Mouse (Mus musculus): ENCODE data around the gene Fanci.

Fanci gene

GRCm38 (mm10) chr7:79387991-79388390 is 3.7 kb upstream of the Fanci start:
- DNase-seq (ENCODE audit: low spot score): no peak

- DNase-seq (ENCODE audit: low spot score): no peak
Observed at GRCm38 (mm10) chr7:79388671-79389206, 3.0 kb upstream of the Fanci start.

GRCm38 (mm10) chr7:79390141-79390708 is 1.5 kb upstream of the Fanci start:
- no peak for DNase-seq (ENCODE audit: low spot score)

GRCm38 (mm10) chr7:79391471-79391870 is 258 bp upstream of the Fanci start:
- no peak for DNase-seq (ENCODE audit: low spot score)

DNA sequence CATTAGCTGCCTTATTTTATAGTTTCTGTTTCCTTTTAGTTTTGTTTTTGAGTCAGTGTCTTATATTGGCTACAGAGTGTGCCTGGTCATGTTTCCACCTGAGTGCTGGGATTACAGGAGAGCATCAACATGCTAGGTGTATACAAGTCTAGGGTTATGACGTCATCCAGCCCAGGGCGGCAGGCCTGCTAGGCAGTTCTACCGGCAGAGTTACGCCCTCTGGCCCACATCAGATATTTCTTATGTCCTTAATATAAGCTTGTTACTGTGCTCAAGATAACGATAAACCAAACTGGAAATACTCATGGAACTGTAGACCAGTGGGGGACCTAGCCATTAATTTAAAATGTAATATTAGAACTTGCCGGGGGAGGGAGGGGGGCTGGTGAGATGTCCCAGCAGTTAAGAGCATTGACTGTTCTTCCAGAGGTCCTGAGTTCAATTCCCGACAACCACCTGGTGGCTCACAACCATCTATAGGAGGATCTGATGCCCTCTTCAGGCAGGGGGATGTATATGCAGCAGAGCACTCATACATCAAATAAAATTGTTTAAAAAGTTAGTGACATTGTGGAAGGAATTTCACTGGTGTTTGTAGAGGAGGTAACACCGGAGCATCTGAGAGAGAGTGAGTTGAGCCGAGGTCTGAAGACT is 1.3 kb downstream of the Fanci start:
- no peak for DNase-seq (ENCODE audit: low spot score)

DNA sequence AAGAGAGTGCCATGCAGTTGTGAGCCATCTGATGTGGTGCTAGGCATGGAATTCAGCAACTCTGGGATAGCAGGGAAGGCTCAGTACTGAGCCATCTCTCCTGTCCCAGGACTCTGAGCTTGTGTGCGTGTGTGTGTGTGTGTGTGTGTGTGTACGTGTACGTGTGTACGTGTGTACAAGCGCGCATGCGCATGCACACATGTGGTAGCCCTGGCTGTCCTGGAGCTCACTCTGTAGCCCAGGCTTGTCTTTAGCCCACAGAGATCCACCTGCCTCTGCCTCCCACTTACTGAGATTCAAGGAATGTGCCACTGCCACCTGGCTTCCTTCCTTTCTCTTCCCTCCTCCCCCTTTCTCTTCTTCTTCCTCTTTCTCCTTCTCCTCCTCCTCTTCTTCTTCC is 2.2 kb downstream of the Fanci start:
- no peak for DNase-seq (ENCODE audit: low spot score)

DNA sequence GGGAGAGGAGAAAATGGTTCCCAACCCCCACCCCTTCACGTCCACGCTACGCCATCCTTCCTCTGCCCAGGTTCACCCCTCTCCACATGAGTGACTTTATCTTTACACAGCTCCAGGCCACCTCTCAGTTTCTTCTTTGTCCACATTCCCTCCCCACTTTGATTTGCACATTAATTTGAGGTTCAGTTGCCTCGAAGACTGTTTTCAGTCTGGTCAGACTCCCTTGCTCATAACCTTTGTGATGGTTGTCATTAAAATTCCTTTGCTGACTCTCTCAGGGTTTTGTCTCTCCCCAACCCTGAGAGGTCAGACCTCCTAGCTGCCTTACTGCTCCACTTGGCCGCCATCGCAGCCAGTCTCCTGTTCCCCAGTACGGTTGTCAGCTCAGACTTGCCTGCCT is 2.9 kb downstream of the Fanci start:
- no peak for DNase-seq (ENCODE audit: low spot score)

GRCm38 (mm10) chr7:79395186-79395585 is 3.5 kb downstream of the Fanci start:
- DNase-seq (ENCODE audit: low spot score): no peak

DNA sequence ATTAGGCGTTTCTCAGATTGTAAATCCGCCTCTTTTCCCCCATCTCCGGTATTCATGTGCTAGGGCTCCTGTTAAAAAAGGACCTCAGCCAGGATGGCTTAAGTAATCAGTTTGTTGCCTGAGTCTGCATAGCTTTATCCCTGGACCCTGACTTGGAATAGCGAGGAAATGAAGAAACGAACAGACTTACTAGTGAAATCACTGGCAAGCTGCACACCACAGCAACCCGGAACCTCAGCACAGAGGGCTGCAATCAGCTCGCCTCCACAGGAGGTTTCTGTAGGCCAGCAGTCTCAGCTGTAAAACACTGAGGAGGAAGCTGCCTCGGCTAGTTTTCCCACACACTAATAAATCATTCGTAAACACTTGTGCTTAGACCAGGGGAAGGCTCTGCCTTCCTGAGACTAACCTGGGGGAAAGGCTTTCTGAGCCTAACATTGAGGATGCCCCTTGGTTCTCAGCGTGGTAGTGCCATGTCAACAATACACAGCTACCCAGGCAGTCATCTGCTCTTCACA is 5.8 kb downstream of the Fanci start:
- DNase-seq (ENCODE audit: low spot score): no peak

GRCm38 (mm10) chr7:79398426-79398825 is 6.7 kb downstream of the Fanci start:
- no peak for DNase-seq (ENCODE audit: low spot score)

DNA sequence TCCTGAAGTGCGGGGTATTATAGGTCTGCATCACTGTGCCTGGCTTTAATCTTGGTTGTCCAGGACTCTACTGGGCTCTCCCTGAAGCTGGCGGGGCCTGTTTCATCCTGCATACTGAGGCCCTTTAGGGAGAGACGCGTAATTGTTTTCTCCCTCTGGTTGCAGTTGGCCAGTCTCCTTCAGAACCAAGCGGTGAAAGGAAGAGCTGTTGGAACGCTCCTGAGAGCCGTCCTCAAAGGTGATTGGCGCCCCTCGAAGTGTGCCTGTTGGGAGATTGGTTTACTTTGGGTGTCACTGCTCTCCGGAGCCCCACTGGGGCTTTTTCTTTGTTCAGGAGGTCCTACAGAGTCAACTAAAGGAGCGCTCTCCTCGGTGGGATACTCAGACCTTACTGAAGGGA is 7.2 kb downstream of the Fanci start:
- DNase-seq (ENCODE audit: low spot score): no peak

DNA sequence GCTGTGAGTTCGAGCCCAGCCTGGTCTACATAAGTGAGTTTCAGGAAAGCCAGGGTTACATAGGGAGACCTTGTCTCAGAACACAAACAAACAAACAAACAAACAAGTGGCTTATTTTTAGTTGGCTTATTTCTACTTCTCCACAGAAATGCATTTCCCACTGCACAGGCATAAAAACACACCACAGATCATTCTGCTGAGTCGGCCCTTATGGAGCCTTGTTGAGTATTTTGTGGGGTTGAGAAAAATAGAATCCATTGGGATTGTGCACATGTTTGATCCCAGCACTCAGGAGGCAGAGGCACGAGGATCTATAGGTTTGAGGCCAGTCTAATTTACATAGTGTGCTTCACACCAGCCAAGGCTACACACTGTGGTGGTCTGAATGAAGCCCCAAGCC is 8.6 kb downstream of the Fanci start:
- no peak for DNase-seq (ENCODE audit: low spot score)

GRCm38 (mm10) chr7:79414449-79415375 is 23.0 kb downstream of the Fanci start:
- DNase-seq (ENCODE audit: low spot score): no peak

GRCm38 (mm10) chr7:79419950-79420349 is 28.2 kb downstream of the Fanci start:
- DNase-seq (ENCODE audit: low spot score): no peak

DNA sequence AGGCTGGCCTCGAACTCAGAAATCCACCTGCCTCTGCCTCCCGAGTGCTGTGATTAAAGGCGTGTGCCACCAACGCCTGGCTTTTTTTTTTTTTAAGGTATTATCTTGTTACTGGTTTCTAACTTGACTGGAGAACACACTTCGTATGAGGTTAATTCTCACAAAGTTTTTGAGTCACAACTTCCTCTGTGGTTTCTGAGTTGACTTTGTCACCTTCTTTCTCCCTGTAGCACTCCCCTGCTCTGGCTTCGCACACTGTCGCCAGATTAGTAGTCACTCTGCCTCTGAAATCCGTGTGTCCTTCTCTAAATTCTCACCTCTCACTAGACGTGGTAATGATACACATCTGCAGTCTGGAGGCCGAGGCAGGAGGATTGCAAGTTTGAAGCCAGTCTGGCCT is 31.1 kb downstream of the Fanci start:
- no peak for DNase-seq (ENCODE audit: low spot score)

GRCm38 (mm10) chr7:79425804-79426203 is 34.1 kb downstream of the Fanci start:
- DNase-seq (ENCODE audit: low spot score): no peak

GRCm38 (mm10) chr7:79428243-79428642 is 36.5 kb downstream of the Fanci start:
- DNase-seq (ENCODE audit: low spot score): no peak

GRCm38 (mm10) chr7:79440035-79440434 is 48.3 kb downstream of the Fanci start:
- no peak for DNase-seq (ENCODE audit: low spot score)

GRCm38 (mm10) chr7:79447048-79447447 is 55.3 kb downstream of the Fanci start:
- DNase-seq (ENCODE audit: low spot score): no peak

- no peak for DNase-seq (ENCODE audit: low spot score)
Observed at GRCm38 (mm10) chr7:79447486-79447885, 55.8 kb downstream of the Fanci start.

DNA sequence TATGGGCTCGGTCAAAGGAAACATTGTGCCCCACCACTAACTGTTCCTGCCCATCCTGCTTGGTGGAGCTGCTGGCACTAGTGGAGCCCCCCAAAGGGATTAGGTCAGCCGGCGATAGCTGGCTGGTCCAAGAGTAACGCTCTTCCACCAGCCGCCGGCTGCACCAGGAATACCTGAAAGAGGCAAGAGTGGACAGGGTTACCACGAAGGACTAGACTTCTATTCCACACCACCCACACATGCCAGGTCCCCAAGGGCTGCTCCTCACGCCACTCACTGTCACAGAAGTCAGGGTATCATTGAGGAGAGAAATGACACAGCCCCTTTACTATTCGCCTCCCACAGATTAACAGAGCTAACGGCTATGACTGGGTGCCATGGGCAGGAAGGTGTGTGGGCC is 70.0 kb downstream of the Fanci start:
- DNase-seq (ENCODE audit: low spot score): no peak

- no peak for DNase-seq (ENCODE audit: low spot score)
Observed at GRCm38 (mm10) chr7:79463376-79464077, 71.8 kb downstream of the Fanci start.

Measured in urinary bladder, postnatal 25 days (tissue).